Mouse (Mus musculus): ENCODE data around the gene Hikeshi. TPM values are rescaled to one million over a fixed set of nuclear protein-coding genes. Genes with fewer than 3 reads are reported as not detected.
A peak's percentile ranks its signal among the peaks of the same experiment; 100 is the strongest.

Gene Hikeshi
- 134 and 135 TPM in 2 replicates for polyA plus RNA-seq (2016; fragmentation: Nextera tagmentation; extraction: Ambion mirVana)

DNA sequence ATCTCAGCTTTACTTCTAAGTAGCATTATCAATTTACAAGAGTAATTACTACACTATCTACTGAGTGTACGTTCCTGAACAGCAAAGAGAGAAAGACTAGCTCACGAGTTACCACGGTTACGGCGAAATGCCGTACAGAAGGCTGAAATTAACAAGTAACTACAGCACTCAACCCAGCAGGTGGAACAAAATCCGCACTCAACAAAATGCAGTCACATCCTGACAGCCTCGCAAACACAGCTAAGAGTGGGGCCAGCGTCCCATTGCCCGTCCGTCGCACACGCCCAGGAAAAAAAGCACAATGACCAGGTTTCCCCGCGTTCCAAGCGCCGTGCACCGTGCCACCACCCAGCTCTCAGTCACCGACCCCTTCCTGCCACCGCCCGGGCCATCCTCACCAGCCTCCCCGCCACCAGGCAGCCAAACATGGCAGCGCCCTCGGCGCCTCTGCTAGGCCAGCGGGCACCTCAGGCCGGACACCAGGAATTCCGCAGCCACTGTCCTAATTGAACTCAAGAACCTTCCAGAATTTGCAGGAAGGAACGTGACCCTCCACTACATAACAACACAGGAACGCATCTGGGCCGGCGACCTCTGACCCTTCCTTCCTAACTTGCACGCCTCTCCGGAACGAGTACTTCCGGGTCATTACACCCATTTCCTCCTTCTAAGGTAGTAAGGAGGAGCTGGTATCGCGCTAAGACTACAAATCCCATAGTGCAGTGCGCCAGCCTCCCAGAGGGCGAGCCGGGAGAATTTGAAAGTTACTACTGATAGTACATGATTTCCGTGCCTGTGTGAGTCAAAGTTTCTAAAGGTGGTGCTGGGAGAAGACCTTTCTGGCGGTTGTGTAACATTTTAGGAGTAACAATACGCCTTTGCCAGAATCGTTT lies at the start of gene Hikeshi:
Hikeshi (minus strand) TSS at position 634 of the 893 bp plus-strand sequence.
- Histone ChIP-seq H3K9me3 (no peaks in the 10 kb centered on the region), H3K4me1 (peaks cover 9% of the 10 kb centered on the region), H3K27ac (no peak within 1 kb of the TSS), H3K4me2 (replicated peaks) (peak within 1 kb of the TSS; percentile 71), H3K27me3 (replicated peaks) (no peaks in the 10 kb centered on the region), H3K4me3 (peak within 1 kb of the TSS; percentile 78), H3K9ac (peak within 1 kb of the TSS; percentile 67), H3K36me3 (no peaks in the 10 kb centered on the region)
- ATAC-seq (ENCODE audit: low FRiP score, low read depth), result peak; percentile 99
- under 1% methylated on average over 45 of the region's 45 CpGs for WGBS

DNA sequence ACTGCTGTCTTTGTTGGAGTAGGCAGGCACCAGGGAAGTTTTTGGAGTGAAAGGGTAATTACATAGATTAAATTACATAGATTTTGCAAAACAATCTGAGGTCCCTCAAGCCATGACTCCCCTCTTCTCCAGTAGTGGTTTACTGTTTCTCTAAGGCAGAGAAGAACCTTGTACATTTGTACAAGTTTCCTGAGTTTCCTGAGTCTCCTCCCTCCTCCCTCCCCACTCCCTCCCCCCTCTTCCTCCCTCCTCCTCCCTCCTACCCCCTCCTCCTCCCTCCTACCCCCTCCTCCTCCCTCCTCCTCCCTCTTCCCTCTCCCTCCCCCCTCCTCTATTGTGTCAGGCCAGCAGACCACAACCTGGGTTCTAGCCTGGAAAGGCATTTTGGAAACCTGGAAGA lies 43.4 kb upstream of the Hikeshi start:
- H3K4me2 ChIP-seq (replicated peaks), result no peak overlapping the region
- no peak for ATAC-seq (ENCODE audit: low FRiP score, low read depth)
- peaks cover 7% of the 10 kb centered on the region; the same call in 1 of the 2 replicates for H3K4me1 ChIP-seq
- H3K9me3 ChIP-seq, result no peaks in the 10 kb centered on the region
- H3K36me3 ChIP-seq, result no peaks in the 10 kb centered on the region
- no peak overlapping the region for H3K27ac ChIP-seq
- H3K4me3 ChIP-seq, result no peak overlapping the region
- no peak overlapping the region for H3K9ac ChIP-seq
- no peaks in the 10 kb centered on the region for H3K27me3 ChIP-seq (replicated peaks)

GRCm38 (mm10) chr7:89983441-89983840 lies 42.4 kb upstream of the Hikeshi start:
- Histone ChIP-seq H3K4me2 (replicated peaks) (no peak overlapping the region), H3K27me3 (replicated peaks) (no peaks in the 10 kb centered on the region), H3K9ac (no peak overlapping the region), H3K4me3 (no peak overlapping the region), H3K9me3 (no peaks in the 10 kb centered on the region), H3K27ac (no peak overlapping the region), H3K36me3 (no peaks in the 10 kb centered on the region), H3K4me1 (peaks cover 12% of the 10 kb centered on the region)
- no peak for ATAC-seq (ENCODE audit: low FRiP score, low read depth)
- 91% methylated on average over 2 of the region's 2 CpGs for WGBS

DNA sequence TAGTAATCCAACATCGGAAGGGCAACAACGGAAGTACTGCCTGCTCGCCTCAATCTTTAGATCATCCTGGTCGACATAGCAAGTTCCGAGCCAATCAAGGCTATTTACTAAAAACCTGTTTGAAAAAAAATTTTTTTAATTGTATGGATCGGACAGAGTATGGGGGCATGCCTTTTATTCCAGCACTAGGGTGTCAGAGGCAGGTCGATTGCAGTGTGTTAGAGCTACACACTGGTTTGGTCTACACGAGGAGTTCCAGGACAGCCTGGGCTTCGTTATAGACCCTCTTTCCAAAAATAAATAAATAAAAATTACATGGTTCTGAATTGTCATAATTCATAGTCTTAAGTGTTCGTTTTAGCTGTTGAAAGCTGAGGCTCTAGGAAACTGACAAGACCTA lies 40.6 kb upstream of the Hikeshi start:
- ATAC-seq (ENCODE audit: low FRiP score, low read depth), result peak; percentile 19; the same call in 1 of the 2 replicates
- Histone ChIP-seq H3K4me1 (peaks cover 12% of the 10 kb centered on the region), H3K9ac (peak overlapping the region; percentile 79), H3K4me2 (replicated peaks) (peak overlapping the region; percentile 76), H3K36me3 (no peaks in the 10 kb centered on the region), H3K27ac (no peak overlapping the region), H3K27me3 (replicated peaks) (no peaks in the 10 kb centered on the region), H3K4me3 (peak overlapping the region; percentile 76), H3K9me3 (no peaks in the 10 kb centered on the region)
- 17% methylated on average over 10 of the region's 10 CpGs for WGBS

GRCm38 (mm10) chr7:89980485-89981422 lies 39.8 kb upstream of the Hikeshi start, which contains the start of gene Eed:
Gene Eed (minus strand): TSS chr7:89980983.
- H3K4me3 ChIP-seq, result peak within 1 kb of the TSS; percentile 76
- ATAC-seq (ENCODE audit: low FRiP score, low read depth), result peak; percentile 91

GRCm38 (mm10) chr7:89980133-89980484 lies 39.1 kb upstream of the Hikeshi start:
- H3K4me2 ChIP-seq (replicated peaks), result peak overlapping the region; percentile 76
- H3K9me3 ChIP-seq, result no peaks in the 10 kb centered on the region
- peak overlapping the region; percentile 98 for H3K27ac ChIP-seq
- under 1% methylated on average over 31 of the region's 31 CpGs for WGBS
- ATAC-seq (ENCODE audit: low FRiP score, low read depth), result no peak
- peaks cover 12% of the 10 kb centered on the region for H3K4me1 ChIP-seq
- H3K27me3 ChIP-seq (replicated peaks), result no peaks in the 10 kb centered on the region
- peak overlapping the region; percentile 79 for H3K9ac ChIP-seq
- peaks cover 11% of the 10 kb centered on the region for H3K36me3 ChIP-seq
- peak overlapping the region; percentile 76 for H3K4me3 ChIP-seq

More at GRCm38 (mm10) chr7:89980485-89981422, 39.8 kb upstream of the Hikeshi start, which contains the start of gene Eed:
- under 1% methylated on average over 87 of the region's 87 CpGs for WGBS
- H3K27ac ChIP-seq, result peak within 1 kb of the TSS; percentile 98
- no peaks in the 10 kb centered on the region for H3K9me3 ChIP-seq
- H3K36me3 ChIP-seq, result peaks cover 5% of the 10 kb centered on the region
- H3K9ac ChIP-seq, result peak within 1 kb of the TSS; percentile 79
- no peaks in the 10 kb centered on the region for H3K27me3 ChIP-seq (replicated peaks)
- peaks cover 12% of the 10 kb centered on the region for H3K4me1 ChIP-seq
- H3K4me2 ChIP-seq (replicated peaks), result peak within 1 kb of the TSS; percentile 76

DNA sequence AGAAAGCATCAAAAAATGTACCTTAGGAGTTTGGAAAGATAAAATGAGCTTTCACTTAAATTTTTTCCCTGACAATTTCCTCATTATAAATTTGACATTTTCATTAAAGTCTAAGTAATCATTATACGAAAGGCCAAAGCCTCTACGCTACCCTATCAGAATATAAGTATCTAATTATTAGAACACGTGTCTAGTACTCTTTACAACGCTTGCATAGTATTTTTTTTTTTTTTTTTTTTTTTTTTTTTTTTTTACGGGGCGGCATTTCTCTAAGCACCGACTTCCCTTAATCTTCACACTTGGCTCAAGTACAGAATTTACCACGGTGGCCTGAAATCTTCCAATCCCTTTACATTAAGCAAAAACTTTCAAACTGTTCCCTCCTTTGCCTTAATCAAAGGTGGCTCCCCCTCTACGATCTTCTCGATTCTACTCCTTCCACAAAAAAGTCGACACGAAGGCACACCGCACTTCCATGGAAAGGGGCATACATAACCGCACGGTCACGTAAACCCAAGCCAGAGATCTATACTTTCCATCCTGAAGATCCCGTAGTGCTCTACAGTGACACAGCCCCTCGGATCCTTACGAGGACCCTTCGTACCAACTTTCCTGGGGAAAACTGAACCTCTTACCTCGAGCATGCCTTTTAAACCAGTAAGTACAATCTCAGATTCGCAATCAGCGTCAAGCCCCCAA lies 38.6 kb upstream of the Hikeshi start:
- Histone ChIP-seq H3K4me3 (peak overlapping the region; percentile 76), H3K27ac (no peak overlapping the region), H3K36me3 (peaks cover 14% of the 10 kb centered on the region), H3K9me3 (no peaks in the 10 kb centered on the region), H3K27me3 (replicated peaks) (no peaks in the 10 kb centered on the region), H3K9ac (peak overlapping the region; percentile 79), H3K4me2 (replicated peaks) (peak overlapping the region; percentile 76), H3K4me1 (peaks cover 12% of the 10 kb centered on the region)
- 4% methylated on average over 23 of the region's 23 CpGs for WGBS
- ATAC-seq (ENCODE audit: low FRiP score, low read depth), result peak; percentile 4; the same call in 1 of the 2 replicates

DNA sequence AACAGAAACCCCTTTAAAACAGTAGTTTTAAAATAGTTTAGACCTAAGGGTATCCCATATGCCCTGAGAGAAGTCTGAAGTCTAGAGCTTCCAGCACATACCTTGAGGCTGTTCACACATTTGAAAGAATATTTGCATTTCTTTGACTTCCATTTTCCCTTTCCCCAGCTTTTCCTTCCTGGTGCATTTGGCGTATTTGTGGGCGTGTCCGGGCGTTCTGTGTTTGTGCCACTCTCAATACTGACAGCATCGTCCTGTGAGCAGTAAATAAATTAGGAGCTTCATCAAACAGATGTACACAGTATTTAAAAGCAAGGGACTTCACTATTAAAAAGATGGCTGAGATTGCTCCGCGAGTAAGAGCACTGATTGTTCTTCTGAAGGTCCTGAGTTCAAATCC lies 35.8 kb upstream of the Hikeshi start:
- Histone ChIP-seq H3K9ac (no peak overlapping the region), H3K4me2 (replicated peaks) (no peak overlapping the region), H3K36me3 (peaks cover 35% of the 10 kb centered on the region), H3K9me3 (no peaks in the 10 kb centered on the region), H3K27ac (no peak overlapping the region), H3K4me3 (no peak overlapping the region), H3K4me1 (peaks cover 9% of the 10 kb centered on the region), H3K27me3 (replicated peaks) (no peaks in the 10 kb centered on the region)
- ATAC-seq (ENCODE audit: low FRiP score, low read depth), result no peak
- WGBS, result 95% methylated on average over 7 of the region's 7 CpGs

- WGBS, result 88% methylated on average over 1 of the region's 1 CpGs
- H3K9ac ChIP-seq, result no peak overlapping the region
- peaks cover 5% of the 10 kb centered on the region for H3K4me1 ChIP-seq
- H3K36me3 ChIP-seq, result peaks cover 35% of the 10 kb centered on the region
- no peak overlapping the region for H3K4me3 ChIP-seq
- H3K4me2 ChIP-seq (replicated peaks), result no peak overlapping the region
- no peaks in the 10 kb centered on the region for H3K27me3 ChIP-seq (replicated peaks)
- no peak overlapping the region for H3K27ac ChIP-seq
- no peaks in the 10 kb centered on the region for H3K9me3 ChIP-seq
- ATAC-seq (ENCODE audit: low FRiP score, low read depth), result no peak
Measured at GRCm38 (mm10) chr7:89975571-89975970, 34.6 kb upstream of the Hikeshi start.

- H3K4me2 ChIP-seq (replicated peaks), result no peak overlapping the region
- H3K27me3 ChIP-seq (replicated peaks), result no peaks in the 10 kb centered on the region
- WGBS, result 91% methylated on average over 2 of the region's 2 CpGs
- H3K4me1 ChIP-seq, result no peaks in the 10 kb centered on the region
- ATAC-seq (ENCODE audit: low FRiP score, low read depth), result no peak
- H3K9ac ChIP-seq, result no peak overlapping the region
- H3K27ac ChIP-seq, result no peak overlapping the region
- H3K4me3 ChIP-seq, result no peak overlapping the region
- peaks cover 36% of the 10 kb centered on the region for H3K36me3 ChIP-seq
- H3K9me3 ChIP-seq, result no peaks in the 10 kb centered on the region
Measured at GRCm38 (mm10) chr7:89967235-89967634, 26.2 kb upstream of the Hikeshi start.

DNA sequence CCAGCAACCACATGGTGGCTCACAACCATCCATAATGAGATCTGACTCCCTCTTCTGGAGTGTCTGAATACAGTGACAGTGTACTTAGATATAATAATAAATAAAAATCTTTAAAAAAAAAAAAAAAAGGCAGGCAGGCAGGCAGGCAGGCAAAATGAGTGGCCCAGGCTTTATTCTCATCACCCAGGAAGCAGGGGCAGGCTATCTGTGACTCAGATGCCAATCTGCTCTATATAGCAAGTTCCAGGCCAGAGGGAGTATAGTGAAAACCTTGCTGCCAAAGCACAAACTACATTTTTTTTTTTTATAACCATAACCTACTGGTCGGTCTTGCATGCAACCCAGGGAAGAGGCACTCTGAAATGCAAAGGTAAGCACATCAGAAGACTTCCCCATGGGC lies 25.8 kb upstream of the Hikeshi start:
- H3K27me3 ChIP-seq (replicated peaks), result no peaks in the 10 kb centered on the region
- no peaks in the 10 kb centered on the region for H3K4me1 ChIP-seq
- H3K4me3 ChIP-seq, result no peak overlapping the region
- 94% methylated on average over 1 of the region's 1 CpGs for WGBS
- no peak overlapping the region for H3K4me2 ChIP-seq (replicated peaks)
- no peak overlapping the region for H3K9ac ChIP-seq
- H3K9me3 ChIP-seq, result no peaks in the 10 kb centered on the region
- no peak for ATAC-seq (ENCODE audit: low FRiP score, low read depth)
- peaks cover 37% of the 10 kb centered on the region for H3K36me3 ChIP-seq
- H3K27ac ChIP-seq, result no peak overlapping the region
